Mouse (Mus musculus): Measurements from ENCODE around the gene Piezo1.

Piezo1 gene

DNA sequence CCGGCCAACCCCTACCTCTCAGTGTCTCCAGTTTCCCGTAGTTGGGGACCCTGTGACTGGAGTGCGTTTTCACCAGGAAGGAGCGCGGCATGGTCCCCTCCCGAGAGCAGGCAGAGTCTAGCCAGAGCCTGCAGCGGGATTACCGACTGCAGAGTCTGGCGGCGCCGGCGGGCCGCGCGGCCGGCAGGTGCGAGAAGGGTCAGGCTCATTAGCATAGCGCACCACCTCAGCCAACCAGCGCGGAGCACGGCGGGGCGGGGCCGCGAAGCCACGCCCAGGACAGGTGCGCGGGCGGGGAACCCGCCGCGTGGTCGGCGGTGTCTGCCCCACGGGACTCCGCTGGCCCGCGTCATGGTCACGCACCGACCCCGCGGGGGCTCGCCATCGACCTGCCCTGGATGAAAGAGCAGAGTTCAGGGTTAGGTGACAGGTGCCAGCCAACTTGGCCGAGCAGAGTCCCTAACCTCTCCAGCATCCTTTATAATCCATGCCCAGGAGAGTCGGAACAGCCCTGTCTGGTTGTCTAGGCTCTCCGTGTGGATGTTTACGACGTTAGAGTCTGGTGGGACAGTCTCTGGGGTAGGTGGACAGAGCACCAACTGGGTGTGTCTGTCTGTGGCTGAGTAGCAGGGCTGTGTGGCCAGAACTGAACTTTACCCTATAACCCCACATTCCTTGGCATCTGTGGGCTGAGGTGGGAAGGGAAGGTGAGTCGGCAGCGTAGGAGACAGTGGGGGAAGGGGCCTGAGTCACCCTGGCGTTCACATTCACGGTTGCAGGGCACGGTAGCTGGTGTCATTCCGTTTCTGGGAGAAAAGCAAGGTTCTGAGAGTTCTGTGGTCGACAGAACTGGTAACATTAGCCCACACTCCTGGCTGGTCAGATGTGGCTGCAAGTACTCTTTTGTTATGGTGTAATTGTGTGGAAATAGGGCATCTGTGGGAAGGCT is 90.3 kb downstream of the Piezo1 start, which contains the start of gene Snai3:
Snai3 (minus strand) TSS at position 210 of the 949 bp plus-strand sequence.
- peak; percentile 66 to 71 for DNase-seq (ENCODE audit: inconsistent age in 2 of 2, low spot score in 1 of 2)

DNA sequence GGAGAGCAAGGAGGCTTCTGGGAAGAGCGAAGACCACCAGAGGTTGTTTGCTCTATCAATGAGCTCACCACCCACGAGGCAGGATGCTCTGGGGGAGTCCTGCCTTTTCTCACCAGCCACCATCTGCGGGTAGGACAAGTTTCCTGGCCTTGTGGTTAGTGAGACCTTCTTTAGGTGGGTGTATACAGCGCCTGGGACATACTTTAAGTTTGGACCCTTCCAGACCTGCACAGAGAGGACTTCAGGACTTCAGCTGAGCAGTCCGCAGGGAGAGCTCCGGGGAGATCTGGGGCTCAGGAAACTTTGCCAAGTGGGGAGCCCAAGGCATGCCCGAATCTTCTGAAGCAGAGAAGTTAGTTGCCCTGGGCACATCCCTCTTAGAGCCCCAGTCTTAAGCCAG is 91.1 kb downstream of the Piezo1 start:
- DNase-seq (ENCODE audit: inconsistent age in 2 of 2, low spot score in 1 of 2): no peak

DNA sequence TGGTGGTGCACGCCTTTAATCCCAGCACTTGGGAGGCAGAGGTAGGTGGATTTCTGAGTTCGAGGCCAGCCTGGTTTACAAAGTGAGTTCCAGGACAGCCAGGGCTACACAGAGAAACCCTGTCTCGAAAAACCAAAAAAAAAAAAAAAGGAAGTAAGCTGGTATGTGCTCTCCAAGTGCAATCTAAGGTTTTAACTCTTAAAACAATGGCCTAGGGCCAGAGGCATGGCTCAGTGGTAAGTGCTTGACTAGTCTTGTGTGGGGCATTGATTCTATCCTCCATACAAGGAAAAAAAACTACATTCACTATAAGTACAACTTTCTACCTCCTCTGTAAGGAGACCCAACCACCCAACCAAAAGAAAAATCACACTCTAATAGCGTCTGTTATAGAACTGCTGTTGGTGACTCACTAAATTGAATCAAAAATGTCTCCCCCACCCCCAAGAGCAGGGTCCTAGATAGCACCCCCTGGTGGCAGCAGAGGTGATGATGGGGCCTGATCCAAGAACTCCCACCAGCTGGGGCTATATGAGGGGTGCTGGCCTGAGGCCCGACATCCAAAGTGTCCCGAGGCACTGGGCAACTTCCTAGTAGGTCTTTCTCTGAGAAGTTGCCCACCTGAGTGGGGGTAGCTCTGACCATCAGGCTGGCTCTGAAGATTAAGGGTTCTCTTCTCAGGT is 91.8 kb downstream of the Piezo1 start:
- DNase-seq (ENCODE audit: inconsistent age in 2 of 2, low spot score in 1 of 2): peak in 1 of 2 experiments; percentile 35

DNA sequence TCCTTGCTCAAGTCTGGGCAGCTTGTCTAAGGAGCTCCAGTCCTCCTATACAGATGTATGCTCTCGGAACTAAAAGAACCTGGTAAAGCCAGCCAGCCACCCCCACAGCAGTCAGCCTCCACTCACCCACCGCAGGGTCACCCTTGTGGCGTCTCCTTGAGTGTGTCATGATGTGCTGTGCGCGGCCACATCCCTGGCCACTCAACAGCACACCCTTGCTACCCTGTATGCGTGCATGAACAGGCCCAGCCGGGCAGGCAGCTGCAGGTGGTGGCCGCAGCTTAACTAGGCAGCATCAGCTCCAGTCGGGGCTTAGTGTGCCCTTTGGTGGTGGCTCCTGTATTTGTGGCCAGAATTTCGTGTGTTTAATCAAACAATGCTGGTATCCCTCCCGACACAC is 94.0 kb downstream of the Piezo1 start:
- no peak for DNase-seq (ENCODE audit: inconsistent age in 2 of 2, low spot score in 1 of 2)

DNA sequence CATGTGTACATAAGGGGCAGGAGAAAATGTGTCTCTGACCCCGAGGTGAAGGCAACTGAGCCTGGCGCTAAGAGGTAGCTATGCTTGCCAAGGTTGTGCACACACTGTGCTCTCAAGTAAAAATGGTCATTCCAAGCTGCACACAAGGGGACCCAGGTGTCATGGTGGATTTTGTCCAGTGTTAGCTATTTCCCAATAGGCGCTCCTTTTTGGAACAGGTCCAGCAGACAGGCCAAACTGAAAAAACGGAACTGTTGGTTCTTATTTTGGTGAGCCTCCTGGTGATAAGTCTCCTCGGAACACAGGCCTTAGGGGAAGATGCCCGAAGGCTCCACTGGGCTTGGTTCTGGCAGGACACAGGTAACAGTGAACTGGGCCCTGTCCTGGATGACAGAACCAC is 96.7 kb downstream of the Piezo1 start:
- DNase-seq (ENCODE audit: inconsistent age in 2 of 2, low spot score in 1 of 2): no peak

DNA sequence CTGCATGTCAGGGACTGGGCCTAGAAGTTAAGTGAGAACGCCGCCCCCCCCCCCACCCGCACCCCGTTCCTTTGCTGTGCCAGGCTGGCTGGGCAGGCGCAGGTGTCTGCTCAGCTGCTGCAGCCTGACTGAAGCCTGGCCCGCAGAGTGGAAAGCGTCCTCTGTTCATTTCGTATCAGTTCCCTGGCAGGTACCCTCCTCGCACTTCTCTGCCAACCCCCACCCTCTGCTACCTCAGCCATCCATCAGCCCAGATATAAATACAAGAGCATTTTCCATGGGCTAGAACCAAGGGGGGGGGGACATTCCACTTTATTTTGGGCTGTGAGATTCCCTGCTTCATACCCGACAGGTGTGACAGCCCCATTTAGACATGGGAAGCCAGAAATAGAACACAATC is 99.0 kb downstream of the Piezo1 start:
- no peak for DNase-seq (ENCODE audit: inconsistent age in 2 of 2, low spot score in 1 of 2)

DNA sequence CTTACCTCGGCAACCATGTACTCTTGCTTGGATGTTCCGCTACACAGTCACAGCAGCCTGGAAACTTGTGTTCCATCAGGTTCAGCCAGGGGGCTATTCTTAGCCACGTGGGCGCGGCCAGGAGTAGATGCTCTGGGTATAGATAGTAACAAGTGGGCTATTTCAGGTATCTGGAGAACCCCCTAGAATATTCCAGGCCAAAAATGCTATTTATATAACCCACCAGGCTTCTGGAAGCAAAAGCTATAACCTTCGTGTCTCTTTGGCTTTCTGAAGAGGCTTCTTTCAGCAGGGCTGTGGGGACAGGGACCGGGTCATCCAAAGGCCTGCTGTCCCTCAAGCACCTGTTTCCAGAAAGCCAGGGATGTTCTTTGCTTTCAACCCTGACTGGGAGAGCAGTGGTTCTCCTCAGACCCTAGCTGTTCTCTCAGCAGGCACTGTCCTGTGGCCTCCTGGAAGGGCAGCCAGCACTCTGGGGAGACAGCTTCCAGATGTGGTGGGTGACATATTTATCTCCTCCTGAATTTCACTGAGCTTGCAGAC is 99.9 kb downstream of the Piezo1 start:
- DNase-seq (ENCODE audit: inconsistent age in 2 of 2, low spot score in 1 of 2): no peak

DNA sequence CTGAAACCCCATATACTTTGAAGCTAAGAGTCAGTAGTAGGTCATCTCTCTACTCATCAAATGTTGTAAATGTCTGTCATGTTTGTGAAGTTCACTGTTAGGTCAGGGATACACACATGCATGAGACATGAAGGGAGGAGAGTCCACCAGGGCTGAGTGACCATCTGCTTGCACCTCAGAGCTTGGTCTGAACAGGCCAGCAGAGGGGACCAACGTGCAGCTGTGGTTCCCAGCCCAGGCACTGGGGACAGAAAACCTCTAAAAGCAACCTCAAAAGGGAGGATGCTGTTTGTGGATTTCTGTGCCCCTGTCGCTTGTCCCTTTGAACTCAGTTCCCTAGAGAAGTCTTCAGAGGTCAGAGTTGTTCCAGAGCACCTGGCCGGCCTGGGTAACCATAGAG is 105.9 kb downstream of the Piezo1 start:
- no peak for DNase-seq (ENCODE audit: inconsistent age in 2 of 2, low spot score in 1 of 2)

DNA sequence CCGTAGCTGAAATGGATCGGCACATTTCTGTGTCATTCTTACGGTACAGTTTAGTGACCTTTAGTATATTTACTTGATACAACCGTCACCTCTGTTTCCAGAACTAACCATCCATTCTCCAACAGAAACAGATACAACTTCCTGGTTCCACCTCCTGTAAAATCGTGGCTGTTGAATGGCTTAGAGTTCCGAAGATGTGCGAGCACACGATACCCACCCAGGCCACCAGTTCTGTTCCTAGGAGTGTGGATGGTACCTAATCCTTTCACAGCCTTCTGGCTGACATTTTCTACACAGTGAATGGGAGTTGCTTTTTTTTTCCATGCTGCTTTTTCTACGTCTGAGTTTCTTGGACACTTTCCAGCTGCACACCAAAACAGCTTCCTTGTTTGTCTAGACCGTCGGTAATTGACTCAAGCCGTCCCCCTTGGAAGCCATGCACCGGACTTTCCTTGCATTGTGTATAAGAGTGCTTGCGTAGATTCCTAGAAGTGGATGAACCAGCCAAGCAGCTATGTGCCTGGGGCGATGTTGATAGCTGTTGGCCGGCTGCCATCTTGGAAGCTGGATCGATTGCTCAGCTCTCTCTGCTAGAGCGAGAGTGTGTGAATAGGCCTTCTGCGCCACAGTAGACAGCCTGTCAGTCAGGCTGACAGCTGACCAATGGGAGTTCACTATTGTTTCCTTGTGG is 106.9 kb downstream of the Piezo1 start:
- peak; percentile 86 to 95 for DNase-seq (ENCODE audit: inconsistent age in 2 of 2, low spot score in 1 of 2)

DNA sequence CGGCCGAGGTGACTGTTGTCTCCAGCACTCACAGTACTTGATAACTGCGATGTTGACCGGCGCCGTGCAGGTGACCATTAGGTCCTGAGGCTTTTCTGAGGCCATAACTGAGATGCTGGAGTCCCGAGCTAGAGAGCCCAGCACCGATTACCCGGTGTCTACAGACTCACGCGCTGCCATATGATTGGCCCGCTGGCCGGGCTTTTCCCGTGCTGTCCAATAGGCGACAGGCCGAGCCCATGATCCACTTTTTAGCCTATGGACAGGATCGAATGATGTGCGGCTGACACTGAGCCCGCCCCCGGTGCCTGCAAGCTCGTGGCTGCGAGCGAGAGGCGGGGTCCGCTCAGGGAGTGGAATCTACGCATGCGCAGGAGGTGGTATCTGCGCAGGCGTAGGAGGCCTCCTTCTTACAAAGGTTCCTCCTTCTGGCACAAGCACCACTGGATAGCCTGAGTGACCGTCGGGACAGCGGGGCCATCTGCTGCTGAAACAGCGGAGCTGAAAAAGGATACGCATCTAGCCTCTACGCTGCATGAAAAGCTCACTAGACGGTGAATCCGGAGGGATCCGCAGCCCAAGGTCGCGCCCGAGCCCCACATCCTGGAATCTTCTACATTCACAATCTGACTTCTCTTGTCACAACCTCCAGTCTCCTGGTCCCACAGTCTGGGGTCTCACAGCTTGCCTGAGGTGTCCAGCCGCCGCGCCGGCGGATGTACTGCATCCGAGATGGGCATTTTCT is 107.7 kb downstream of the Piezo1 start, which contains the start of gene Mvd:
Mvd (minus strand) TSS at position 161 of the 745 bp plus-strand sequence.
- peak; percentile 99 to 100 for DNase-seq (ENCODE audit: inconsistent age in 2 of 2, low spot score in 1 of 2)

DNA sequence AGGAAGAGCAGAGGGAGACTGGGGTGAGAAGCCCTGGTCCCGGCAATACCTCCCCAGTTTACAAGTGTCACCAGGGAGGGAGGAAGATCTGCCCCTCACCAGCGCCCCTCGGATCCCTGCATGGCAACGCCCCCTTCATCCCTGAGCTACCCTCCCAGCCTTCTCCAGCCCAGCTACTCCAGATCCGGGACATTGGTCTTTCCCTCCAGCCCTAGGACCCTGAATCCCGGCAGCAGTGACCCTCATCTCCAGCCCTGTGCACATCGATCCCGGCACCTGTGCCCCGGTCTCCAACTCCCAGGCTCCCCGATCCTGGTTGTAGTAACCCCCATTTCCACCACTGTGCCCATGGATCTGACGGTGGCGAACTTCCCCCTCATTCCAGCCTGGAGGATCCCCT is 108.3 kb downstream of the Piezo1 start:
- DNase-seq (ENCODE audit: inconsistent age in 2 of 2, low spot score in 1 of 2): no peak

DNA sequence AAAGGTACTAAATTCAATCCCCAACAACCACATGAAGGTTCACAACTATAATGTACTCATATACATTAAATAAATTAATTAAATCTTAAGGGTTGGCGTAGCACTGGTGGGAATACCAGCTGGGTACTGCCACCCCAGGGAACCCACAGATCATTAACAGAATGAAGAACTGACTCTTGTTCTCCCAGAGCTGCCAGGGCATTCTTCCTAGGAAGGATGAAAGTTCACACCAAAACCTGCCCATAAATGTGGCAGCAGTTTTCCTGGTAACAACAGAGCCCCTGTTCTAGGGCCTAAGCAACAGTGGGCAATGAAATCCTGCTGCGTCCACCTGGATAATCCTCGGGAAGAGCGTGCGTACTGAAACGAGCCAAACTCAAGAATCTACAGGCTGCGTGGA is 108.8 kb downstream of the Piezo1 start:
- no peak for DNase-seq (ENCODE audit: inconsistent age in 2 of 2, low spot score in 1 of 2)

DNA sequence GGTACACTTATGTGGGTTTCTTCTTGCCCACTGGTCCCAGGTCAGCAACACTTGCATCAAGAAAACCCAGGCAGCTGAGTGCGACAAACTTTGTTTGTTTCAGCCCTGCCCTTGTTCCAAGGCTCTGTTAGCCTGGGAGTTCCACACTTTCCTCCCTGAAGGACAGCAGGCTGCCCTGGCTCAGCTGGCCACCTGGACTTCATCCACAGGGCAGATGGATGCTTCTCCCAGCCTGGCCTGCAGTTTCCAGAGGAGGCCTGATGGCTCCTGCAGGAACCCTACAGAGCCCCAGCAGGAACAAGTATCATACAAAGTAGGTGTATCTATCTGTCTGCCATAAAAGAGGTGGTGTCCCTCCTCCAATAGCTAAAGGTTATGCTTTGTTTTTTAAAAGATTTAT is 109.8 kb downstream of the Piezo1 start:
- no peak for DNase-seq (ENCODE audit: inconsistent age in 2 of 2, low spot score in 1 of 2)

DNA sequence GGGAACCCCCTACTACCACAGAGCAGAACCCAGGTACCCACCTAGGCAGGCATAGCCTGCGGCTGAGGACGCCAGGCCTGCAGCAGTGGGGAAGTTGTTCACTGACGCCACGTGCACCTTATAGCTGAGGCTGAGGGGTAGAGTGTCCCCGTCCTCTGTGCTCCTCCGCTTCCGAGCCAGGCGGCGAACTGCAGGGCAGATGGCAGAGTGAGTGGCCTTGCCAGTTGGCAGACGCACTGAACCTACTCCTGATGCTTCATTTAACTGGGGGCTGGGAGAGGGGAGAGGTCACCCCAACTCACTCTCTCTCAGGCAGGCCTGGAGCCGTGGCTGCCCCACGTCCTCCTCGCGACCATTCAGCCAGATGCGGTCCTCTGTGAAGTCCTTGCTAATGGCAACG is 111.8 kb downstream of the Piezo1 start:
- DNase-seq (ENCODE audit: inconsistent age in 2 of 2, low spot score in 1 of 2): no peak

DNA sequence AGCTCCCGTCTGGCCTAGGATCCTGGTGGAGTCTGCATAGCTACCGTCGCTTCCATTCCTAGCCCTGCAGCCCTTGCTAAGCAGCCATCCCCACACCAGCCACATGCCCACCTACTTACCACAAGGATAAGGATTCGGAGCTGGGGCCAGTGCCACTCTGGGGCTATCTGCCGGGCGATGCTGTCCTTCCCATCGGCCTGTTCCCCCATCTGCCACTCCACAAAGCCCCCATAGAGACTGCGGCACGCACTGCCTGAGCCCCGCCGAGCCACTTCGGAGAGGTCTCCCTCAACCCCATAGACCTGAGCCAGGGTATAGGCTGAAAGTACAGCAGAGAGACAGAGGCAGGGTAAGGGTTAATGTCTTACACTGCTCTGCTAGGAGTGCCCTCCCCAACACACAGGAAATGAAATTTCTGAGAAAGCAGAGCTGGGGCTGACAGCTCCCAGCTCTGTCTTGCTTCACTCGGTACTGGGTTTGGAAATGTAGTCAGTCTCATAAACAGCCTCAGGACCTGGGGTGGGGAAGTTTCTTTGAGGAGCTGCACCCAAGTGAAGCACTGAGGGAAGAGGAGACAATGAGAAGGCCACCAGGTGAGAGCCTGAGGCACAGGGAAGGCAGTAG is 113.3 kb downstream of the Piezo1 start:
- no peak for DNase-seq (ENCODE audit: inconsistent age in 2 of 2, low spot score in 1 of 2)

DNA sequence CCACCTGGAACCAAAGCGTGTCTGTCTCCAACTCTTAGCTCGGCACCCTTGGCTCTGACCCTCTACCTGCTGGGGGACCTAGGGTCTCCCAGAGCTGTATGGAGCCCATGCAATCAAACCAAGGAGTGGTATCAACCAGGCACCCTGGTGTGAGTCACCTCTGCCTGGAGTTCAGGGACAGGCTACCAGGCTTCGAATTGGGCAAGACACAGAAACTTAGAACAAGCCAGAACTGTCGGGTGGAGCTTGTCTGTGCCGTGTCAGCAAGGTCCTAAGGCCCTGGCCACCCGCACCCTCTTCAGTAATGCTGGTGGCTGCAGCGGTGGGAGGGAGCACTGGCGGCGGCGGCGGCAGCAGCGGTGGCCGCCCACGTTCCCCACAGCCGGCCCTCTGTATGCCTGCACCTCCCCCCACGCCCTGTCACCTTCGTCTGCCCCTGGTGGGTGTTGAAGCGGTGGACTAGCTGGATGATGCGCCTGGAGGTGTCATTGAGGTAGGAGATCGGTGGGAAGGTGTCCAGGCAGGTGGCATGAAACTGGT is 114.5 kb downstream of the Piezo1 start:
- peak in 1 of 2 experiments; percentile 70 for DNase-seq (ENCODE audit: inconsistent age in 2 of 2, low spot score in 1 of 2)

DNA sequence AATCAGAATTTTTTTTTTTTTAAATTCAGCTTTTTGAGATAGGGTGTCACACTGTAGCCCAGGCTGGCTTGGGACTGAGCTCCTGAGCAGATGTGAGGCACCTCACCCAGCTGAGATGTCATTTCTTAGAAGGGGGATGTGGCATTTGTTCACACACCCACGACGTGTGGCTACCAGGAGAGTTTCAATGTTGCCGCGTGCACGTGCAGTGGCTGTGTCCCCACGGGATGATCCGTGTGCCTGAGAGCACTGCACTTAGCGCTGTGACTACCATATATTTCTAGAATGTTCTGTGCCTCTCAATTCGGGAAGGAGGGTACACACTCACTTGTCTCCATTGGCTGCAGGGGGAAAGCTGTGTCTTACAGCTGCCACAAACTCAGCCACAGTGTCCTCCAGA is 115.0 kb downstream of the Piezo1 start:
- no peak for DNase-seq (ENCODE audit: inconsistent age in 2 of 2, low spot score in 1 of 2)

DNA sequence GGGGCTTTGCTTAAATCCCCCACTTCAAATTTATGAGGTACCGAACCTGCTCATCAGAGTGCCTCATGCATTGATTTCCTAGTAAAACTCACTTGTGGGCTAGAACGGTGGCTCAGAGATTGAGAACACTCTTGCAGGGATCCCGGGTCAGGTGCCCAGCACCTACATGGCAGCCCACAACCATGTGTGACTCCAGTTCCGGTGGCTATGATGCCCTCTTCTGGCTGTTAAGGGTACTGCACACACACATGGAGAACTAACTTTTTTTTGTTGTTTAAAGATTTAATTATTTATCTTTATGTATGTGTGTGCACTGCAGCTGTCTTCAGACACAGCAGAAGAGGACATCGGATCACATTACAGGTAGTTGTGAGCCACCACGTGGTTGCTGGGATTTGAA is 115.8 kb downstream of the Piezo1 start:
- no peak for DNase-seq (ENCODE audit: inconsistent age in 2 of 2, low spot score in 1 of 2)

DNA sequence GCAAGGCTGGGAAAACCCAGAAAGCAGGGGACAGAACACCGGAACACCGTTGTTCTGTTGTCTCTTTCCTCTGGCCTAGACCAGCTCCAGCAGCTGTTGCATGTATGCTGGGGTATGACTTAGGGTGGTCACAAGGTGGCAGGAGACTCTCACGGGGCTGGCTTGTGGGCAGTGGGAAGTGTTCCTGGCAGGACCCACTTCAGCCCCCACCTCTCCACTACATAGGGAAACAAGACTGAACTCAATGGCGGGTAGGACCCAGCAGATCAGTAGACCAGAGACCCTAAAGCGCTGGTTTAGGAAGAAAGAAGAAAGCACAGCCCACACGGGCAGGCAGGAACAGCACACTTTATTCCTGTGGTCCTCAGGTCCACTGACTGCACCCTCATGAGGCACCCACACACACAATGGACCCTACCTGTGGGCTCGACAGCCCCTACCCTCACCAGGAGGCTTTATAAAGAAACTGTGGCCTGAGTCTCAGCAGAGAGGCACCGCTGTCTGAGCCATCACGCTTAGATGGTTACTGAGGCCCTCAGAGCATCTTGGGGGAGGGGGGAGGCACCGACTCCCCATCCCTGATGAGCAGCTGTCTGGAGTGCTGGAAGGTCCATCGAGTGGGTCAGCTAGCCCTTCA is 117.7 kb downstream of the Piezo1 start:
- DNase-seq (ENCODE audit: inconsistent age in 2 of 2, low spot score in 1 of 2): no peak
